Mouse (Mus musculus) kidney, embryonic 15.5 days (tissue): ENCODE measurements around the gene Olfr368. TPM values are rescaled to one million over a fixed set of nuclear protein-coding genes. Genes with fewer than 3 reads are reported as not detected.

ENCODE experiments used
- ATAC-seq: fragments of 200-750 bp; cut with Nextera tagmentation; replicated peaks from 2 replicates; pipeline ENCODE4 v1.8.0; 2017; ENCODE audit warnings: moderate TSS enrichment; ENCODE audit not compliant: low FRiP score
- H3K27ac ChIP-seq: fragments of 300-500 bp; sonication (generic); 2 replicates; pipeline ENCODE4 v1.5.1; 2015; ENCODE audit warnings: mild to moderate bottlenecking, inconsistent platforms
- H3K27me3 ChIP-seq: fragments of 300-500 bp; sonication (generic); 2 replicates; pipeline ENCODE4 v1.6.1; 2015; ENCODE audit warnings: inconsistent platforms
- H3K36me3 ChIP-seq: fragments of 300-500 bp; sonication (generic); 2 replicates; pipeline ENCODE4 v1.6.1; 2015; ENCODE audit warnings: inconsistent platforms
- H3K4me1 ChIP-seq: fragments of 300-500 bp; sonication (generic); 2 replicates; pipeline ENCODE4 v1.6.1; 2015; ENCODE audit warnings: inconsistent platforms
- H3K4me2 ChIP-seq: fragments of 300-500 bp; sonication (generic); 2 replicates; pipeline ENCODE4 v1.6.1; 2015; ENCODE audit warnings: moderate library complexity, mild to moderate bottlenecking, inconsistent platforms
- H3K4me3 ChIP-seq: fragments of 300-500 bp; sonication (generic); replicated peaks from 2 replicates; pipeline ENCODE4 v1.5.1; 2015; ENCODE audit warnings: mild to moderate bottlenecking, inconsistent platforms
- H3K9ac ChIP-seq: fragments of 300-500 bp; sonication (generic); 2 replicates; pipeline ENCODE4 v1.6.1; 2015; ENCODE audit warnings: mild to moderate bottlenecking, inconsistent platforms
- H3K9me3 ChIP-seq: fragments of 300-500 bp; sonication (generic); replicated peaks from 2 replicates; pipeline ENCODE4 v1.6.1; 2016; ENCODE audit warnings: inconsistent platforms
- WGBS: fragments of 180-500 bp; shearing (Covaris S2); methylation state at CpG from one replicate; pipeline ENCODE4 v1.1.7; 2015; ENCODE audit warnings: mixed read lengths; 5-methylcytosine and 5-hydroxymethylcytosine counted together
- polyA plus RNA-seq: library from polyadenylated mRNA; unstranded; fragments of >200 nt; fragmentation: Nextera tagmentation; extraction: Ambion mirVana; gene quantifications from 2 replicates; pipeline ENCODE4 v1.2.1, GENCODE M21; 2015

The Olfr368 gene
- not detected in 2 replicates for polyA plus RNA-seq

- 74% methylated on average over 1 of the region's 1 CpGs for WGBS
These were observed at the start of gene Olfr368 for GRCm38 (mm10) chr2:37326215-37326614. Gene Olfr368, plus strand, starts transcription at chr2:37326515.

GRCm38 (mm10) chr2:37333321-37333720 is 7.0 kb downstream of the Olfr368 start:
- no peak overlapping the region for H3K27ac ChIP-seq
- no peak overlapping the region for H3K4me2 ChIP-seq
- H3K9me3 ChIP-seq = no peaks in the 10 kb centered on the region
- no peak overlapping the region for H3K9ac ChIP-seq
- H3K4me3 ChIP-seq = no peak overlapping the region
- no peaks in the 10 kb centered on the region for H3K4me1 ChIP-seq
- no peak for ATAC-seq
- H3K27me3 ChIP-seq = no peaks in the 10 kb centered on the region
- H3K36me3 ChIP-seq = no peaks in the 10 kb centered on the region
- 81% methylated on average over 2 of the region's 2 CpGs for WGBS

More at GRCm38 (mm10) chr2:37326215-37326614, at the start of gene Olfr368:
- Histone ChIP-seq H3K9me3 (no peaks in the 10 kb centered on the region), H3K36me3 (no peaks in the 10 kb centered on the region), H3K9ac (no peak within 1 kb of the TSS), H3K4me2 (no peak within 1 kb of the TSS), H3K27me3 (no peaks in the 10 kb centered on the region), H3K27ac (no peak within 1 kb of the TSS), H3K4me1 (no peaks in the 10 kb centered on the region), H3K4me3 (no peak within 1 kb of the TSS)
- no peak for ATAC-seq

GRCm38 (mm10) chr2:37338497-37339187 is 12.3 kb downstream of the Olfr368 start:
- no peak overlapping the region for H3K9ac ChIP-seq
- H3K4me1 ChIP-seq = no peaks in the 10 kb centered on the region
- H3K36me3 ChIP-seq = no peaks in the 10 kb centered on the region
- no peaks in the 10 kb centered on the region for H3K27me3 ChIP-seq
- H3K9me3 ChIP-seq = no peaks in the 10 kb centered on the region
- no peak for ATAC-seq
- no peak overlapping the region for H3K4me3 ChIP-seq
- 60% methylated on average over 10 of the region's 10 CpGs for WGBS
- H3K27ac ChIP-seq = no peak overlapping the region
- no peak overlapping the region for H3K4me2 ChIP-seq

- H3K36me3 ChIP-seq = peaks cover 70% of the 10 kb centered on the region
These were observed 25.4 kb downstream of the Olfr368 start for GRCm38 (mm10) chr2:37351671-37352070.

GRCm38 (mm10) chr2:37355571-37355970 is 29.3 kb downstream of the Olfr368 start:
- Histone ChIP-seq H3K4me1 (peaks cover 16% of the 10 kb centered on the region), H3K27ac (no peak overlapping the region), H3K4me2 (no peak overlapping the region), H3K9me3 (no peaks in the 10 kb centered on the region), H3K36me3 (peaks cover 65% of the 10 kb centered on the region), H3K4me3 (no peak overlapping the region), H3K9ac (no peak overlapping the region), H3K27me3 (no peaks in the 10 kb centered on the region)
- WGBS = 96% methylated on average over 5 of the region's 5 CpGs
- ATAC-seq = no peak

More at GRCm38 (mm10) chr2:37351671-37352070, 25.4 kb downstream of the Olfr368 start:
- no peaks in the 10 kb centered on the region for H3K4me1 ChIP-seq
- H3K27me3 ChIP-seq = no peaks in the 10 kb centered on the region
- no peak overlapping the region for H3K4me2 ChIP-seq
- H3K27ac ChIP-seq = no peak overlapping the region
- WGBS = 84% methylated on average over 7 of the region's 7 CpGs
- H3K4me3 ChIP-seq = no peak overlapping the region
- no peaks in the 10 kb centered on the region for H3K9me3 ChIP-seq
- H3K9ac ChIP-seq = no peak overlapping the region
- ATAC-seq = no peak

GRCm38 (mm10) chr2:37358633-37359540 is 32.6 kb downstream of the Olfr368 start, which contains the start of gene Pdcl:
Gene Pdcl, minus strand, starts transcription at chr2:37359332.
- Histone ChIP-seq H3K9ac (peak within 1 kb of the TSS; percentile 71), H3K4me2 (peak within 1 kb of the TSS; percentile 82), H3K9me3 (no peaks in the 10 kb centered on the region), H3K4me1 (peaks cover 16% of the 10 kb centered on the region), H3K36me3 (peaks cover 34% of the 10 kb centered on the region), H3K27ac (peak within 1 kb of the TSS; percentile 99), H3K27me3 (no peaks in the 10 kb centered on the region), H3K4me3 (peak within 1 kb of the TSS; percentile 70)
- peak; percentile 99 for ATAC-seq
- under 1% methylated on average over 42 of the region's 42 CpGs for WGBS

- no peak for ATAC-seq
- 83% methylated on average over 2 of the region's 2 CpGs for WGBS
- 0 out of 2 replicates have a peak overlapping the region, but pooled peaks have one; percentile 3 for H3K27ac ChIP-seq
- peak overlapping the region; percentile 70 for H3K4me3 ChIP-seq
- peaks cover 16% of the 10 kb centered on the region for H3K4me1 ChIP-seq
- H3K9me3 ChIP-seq = no peaks in the 10 kb centered on the region
- H3K4me2 ChIP-seq = peak overlapping the region; percentile 82
- H3K27me3 ChIP-seq = no peaks in the 10 kb centered on the region
- H3K36me3 ChIP-seq = peaks cover 24% of the 10 kb centered on the region
- no peak overlapping the region for H3K9ac ChIP-seq
These were observed 33.6 kb downstream of the Olfr368 start for GRCm38 (mm10) chr2:37359908-37360307.

GRCm38 (mm10) chr2:37370651-37371050 is 44.3 kb downstream of the Olfr368 start:
- Histone ChIP-seq H3K4me1 (no peaks in the 10 kb centered on the region), H3K27ac (no peak overlapping the region), H3K4me3 (no peak overlapping the region), H3K9me3 (no peaks in the 10 kb centered on the region), H3K36me3 (peaks cover 32% of the 10 kb centered on the region), H3K27me3 (no peaks in the 10 kb centered on the region), H3K4me2 (no peak overlapping the region), H3K9ac (no peak overlapping the region)
- ATAC-seq = no peak
- WGBS = 90% methylated on average over 2 of the region's 2 CpGs

GRCm38 (mm10) chr2:37376018-37376417 is 49.7 kb downstream of the Olfr368 start:
- no peaks in the 10 kb centered on the region for H3K4me1 ChIP-seq
- H3K4me3 ChIP-seq = no peak overlapping the region
- no peak overlapping the region for H3K4me2 ChIP-seq
- no peak overlapping the region for H3K9ac ChIP-seq
- H3K36me3 ChIP-seq = peaks cover 62% of the 10 kb centered on the region
- ATAC-seq = no peak
- WGBS = 96% methylated on average over 1 of the region's 1 CpGs
- no peaks in the 10 kb centered on the region for H3K9me3 ChIP-seq
- H3K27ac ChIP-seq = no peak overlapping the region
- no peaks in the 10 kb centered on the region for H3K27me3 ChIP-seq

GRCm38 (mm10) chr2:37380189-37380588 is 53.9 kb downstream of the Olfr368 start:
- 65% methylated on average over 2 of the region's 2 CpGs for WGBS
- no peaks in the 10 kb centered on the region for H3K27me3 ChIP-seq
- H3K9ac ChIP-seq = no peak overlapping the region
- no peak overlapping the region for H3K4me3 ChIP-seq
- no peaks in the 10 kb centered on the region for H3K9me3 ChIP-seq
- no peak overlapping the region for H3K27ac ChIP-seq
- no peak for ATAC-seq
- no peak overlapping the region for H3K4me2 ChIP-seq
- H3K36me3 ChIP-seq = peaks cover 70% of the 10 kb centered on the region
- H3K4me1 ChIP-seq = no peaks in the 10 kb centered on the region
